Mouse (Mus musculus) limb, embryonic 10.5 days (tissue): ENCODE measurements around the gene Tnni3k. TPM values are rescaled to one million over a fixed set of nuclear protein-coding genes. Genes with fewer than 3 reads are reported as not detected.

Experiments
- DNase-seq: peaks from one replicate; pipeline ENCODE4 v3.0.0-alpha.2; 2017; ENCODE audit warnings: low spot score
- H3K27ac ChIP-seq: fragments of 300-500 bp; sonication (generic); 2 replicates; pipeline ENCODE4 v1.5.1; 2016; ENCODE audit warnings: mild to moderate bottlenecking
- H3K27me3 ChIP-seq: fragments of 300-500 bp; sonication (generic); 2 replicates; pipeline ENCODE4 v1.6.1; 2016; ENCODE audit warnings: low read depth, mild to moderate bottlenecking; ENCODE audit not compliant: poor library complexity, severe bottlenecking
- H3K36me3 ChIP-seq: fragments of 300-500 bp; sonication (generic); 2 replicates; pipeline ENCODE4 v1.6.1; 2016; ENCODE audit warnings: mild to moderate bottlenecking, moderate library complexity
- H3K4me1 ChIP-seq: fragments of 300-500 bp; sonication (generic); 2 replicates; pipeline ENCODE4 v1.6.1; 2016
- H3K4me3 ChIP-seq: fragments of 300-500 bp; sonication (generic); 2 replicates; pipeline ENCODE4 v1.5.1; 2016; ENCODE audit warnings: mild to moderate bottlenecking, moderate library complexity
- H3K9me3 ChIP-seq: fragments of 300-500 bp; sonication (generic); replicated peaks from 2 replicates; pipeline ENCODE4 v1.6.1; 2016; ENCODE audit warnings: mild to moderate bottlenecking
- WGBS: fragments of 180-500 bp; shearing (Covaris S2); methylation state at CpG from one replicate; pipeline ENCODE4 v1.1.7; 2016; 5-methylcytosine and 5-hydroxymethylcytosine counted together
- polyA plus RNA-seq: library from polyadenylated mRNA; unstranded; fragments of >200 nt; fragmentation: Nextera tagmentation; extraction: Ambion mirVana; gene quantifications from 2 replicates; pipeline ENCODE4 v1.2.1, GENCODE M21; 2016

Tnni3k gene
- polyA plus RNA-seq, 1 experiment from 2014 or later = not detected

GRCm38 (mm10) chr3:154815606-154816005 lies 239.6 kb downstream of the Tnni3k start:
- no peak for DNase-seq
- WGBS = 27% methylated on average over 2 of the region's 2 CpGs
- H3K27me3 ChIP-seq = peaks cover 16% of the 10 kb centered on the region; the same call in 1 of the 2 replicates

GRCm38 (mm10) chr3:154812893-154813292 lies 242.3 kb downstream of the Tnni3k start:
- no peaks in the 10 kb centered on the region for H3K9me3 ChIP-seq
- no peaks in the 10 kb centered on the region for H3K36me3 ChIP-seq
- peaks cover 16% of the 10 kb centered on the region; the same call in 1 of the 2 replicates for H3K27me3 ChIP-seq
- 44% methylated on average over 1 of the region's 1 CpGs for WGBS
- no peak overlapping the region for H3K4me3 ChIP-seq
- H3K27ac ChIP-seq = no peak overlapping the region
- DNase-seq = no peak
- H3K4me1 ChIP-seq = peaks cover 11% of the 10 kb centered on the region

More at GRCm38 (mm10) chr3:154815606-154816005, 239.6 kb downstream of the Tnni3k start:
- Histone ChIP-seq H3K9me3 (no peaks in the 10 kb centered on the region), H3K27ac (no peak overlapping the region), H3K4me3 (no peak overlapping the region), H3K4me1 (peaks cover 11% of the 10 kb centered on the region), H3K36me3 (no peaks in the 10 kb centered on the region)

DNA sequence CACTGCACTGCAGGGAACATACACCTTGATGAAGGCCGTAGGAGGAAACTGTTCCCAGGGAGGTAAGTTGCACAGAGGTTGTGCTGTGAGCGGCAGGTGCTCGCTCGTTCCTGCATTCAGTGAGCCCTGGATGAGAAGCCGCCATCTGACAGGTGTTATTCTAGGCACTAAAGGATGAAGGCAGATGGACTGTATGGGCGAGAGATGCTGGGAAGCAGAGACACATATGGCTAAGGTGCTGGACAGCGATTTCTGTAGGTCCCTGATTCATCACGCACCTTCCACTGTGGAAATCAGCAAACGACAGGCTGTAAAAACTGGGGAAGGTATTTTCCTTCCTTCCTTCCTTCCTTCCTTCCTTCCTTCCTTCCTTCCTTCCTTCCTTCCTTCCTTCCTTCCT lies 243.4 kb downstream of the Tnni3k start:
- Histone ChIP-seq H3K27ac (no peak overlapping the region), H3K36me3 (no peaks in the 10 kb centered on the region), H3K4me1 (peaks cover 11% of the 10 kb centered on the region), H3K9me3 (no peaks in the 10 kb centered on the region), H3K27me3 (peaks cover 10% of the 10 kb centered on the region; the same call in 1 of the 2 replicates), H3K4me3 (no peak overlapping the region)
- WGBS = 70% methylated on average over 9 of the region's 9 CpGs
- DNase-seq = no peak

DNA sequence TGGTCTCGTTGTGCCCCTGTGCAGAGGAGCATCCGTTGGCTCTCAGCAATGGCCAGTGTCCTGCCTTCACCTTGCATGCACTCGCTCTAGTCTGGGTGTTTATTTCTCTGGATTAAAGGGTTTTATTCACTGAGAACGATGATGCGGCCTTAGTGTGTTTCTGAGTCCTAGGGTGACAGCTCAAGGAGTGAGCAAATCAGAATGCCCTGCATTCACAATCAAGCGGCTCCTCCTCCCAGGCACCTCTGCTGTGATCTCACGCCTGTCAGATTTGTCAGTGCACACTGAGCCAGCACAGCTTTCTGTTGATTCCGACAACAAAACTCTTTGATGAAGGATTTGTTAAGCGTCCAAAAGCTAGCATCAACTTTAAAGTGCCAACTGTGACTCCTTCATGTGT lies 243.9 kb downstream of the Tnni3k start:
- Histone ChIP-seq H3K9me3 (no peaks in the 10 kb centered on the region), H3K36me3 (no peaks in the 10 kb centered on the region), H3K4me3 (no peak overlapping the region), H3K27me3 (peaks cover 8% of the 10 kb centered on the region; the same call in 1 of the 2 replicates), H3K27ac (no peak overlapping the region), H3K4me1 (peaks cover 16% of the 10 kb centered on the region)
- DNase-seq = no peak
- WGBS = 40% methylated on average over 9 of the region's 9 CpGs

DNA sequence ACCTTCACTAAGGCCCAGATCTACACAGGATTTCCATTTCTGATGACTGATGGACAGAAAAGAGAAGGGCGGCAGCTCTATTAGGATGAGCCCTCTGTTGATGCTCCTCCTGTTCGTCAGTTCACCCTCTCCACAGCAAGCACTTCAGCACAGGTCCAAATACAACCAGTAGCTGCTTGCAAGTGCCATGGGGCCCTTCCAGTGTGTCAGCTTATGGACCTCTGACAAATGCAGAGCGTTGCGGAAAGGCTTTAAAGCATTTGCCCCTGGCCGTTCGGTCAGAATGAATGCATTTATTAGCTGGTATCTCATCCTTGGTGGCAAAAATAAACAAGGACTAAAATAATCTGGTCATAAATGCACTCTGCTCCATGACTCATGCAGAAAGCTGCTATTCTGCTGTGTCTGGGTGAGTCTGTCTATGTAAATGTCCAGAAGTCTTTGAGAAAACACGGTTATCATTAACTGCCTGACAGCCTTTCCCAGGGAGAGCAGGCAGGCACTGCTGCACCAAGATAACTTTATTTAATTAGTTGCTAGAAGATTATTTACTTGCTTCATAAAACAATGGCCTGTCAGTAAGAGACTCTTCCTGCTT lies 244.8 kb downstream of the Tnni3k start:
- H3K36me3 ChIP-seq = no peaks in the 10 kb centered on the region
- no peaks in the 10 kb centered on the region for H3K9me3 ChIP-seq
- H3K27me3 ChIP-seq = peaks cover 8% of the 10 kb centered on the region; the same call in 1 of the 2 replicates
- H3K4me3 ChIP-seq = no peak overlapping the region
- WGBS = 79% methylated on average over 7 of the region's 7 CpGs
- H3K4me1 ChIP-seq = peaks cover 9% of the 10 kb centered on the region
- DNase-seq = no peak
- H3K27ac ChIP-seq = no peak overlapping the region

DNA sequence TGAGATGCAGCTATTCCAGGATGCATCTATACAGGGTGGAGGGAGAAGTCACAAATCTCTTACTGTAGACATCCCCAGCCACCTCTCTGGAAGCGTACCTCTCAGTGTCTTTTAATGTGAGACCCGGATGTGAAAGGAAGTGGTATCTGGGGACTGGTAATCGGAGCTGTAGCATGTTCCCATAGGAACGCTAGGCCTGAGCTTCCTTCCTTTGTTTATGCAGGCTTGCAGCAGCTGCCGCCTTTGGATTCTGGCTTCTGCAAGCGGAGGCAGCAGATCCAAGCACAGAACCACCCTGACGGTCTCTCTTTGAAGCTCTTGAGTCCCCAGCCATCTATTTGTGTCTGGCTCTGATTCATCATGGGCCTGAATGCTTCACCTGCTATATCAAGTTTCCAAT lies 248.6 kb downstream of the Tnni3k start:
- no peak overlapping the region for H3K4me3 ChIP-seq
- no peaks in the 10 kb centered on the region for H3K36me3 ChIP-seq
- 54% methylated on average over 7 of the region's 7 CpGs for WGBS
- H3K9me3 ChIP-seq = no peaks in the 10 kb centered on the region
- DNase-seq = no peak
- H3K4me1 ChIP-seq = peaks cover 5% of the 10 kb centered on the region; the same call in 1 of the 2 replicates
- H3K27ac ChIP-seq = no peak overlapping the region
- peaks cover 15% of the 10 kb centered on the region; the same call in 1 of the 2 replicates for H3K27me3 ChIP-seq

DNA sequence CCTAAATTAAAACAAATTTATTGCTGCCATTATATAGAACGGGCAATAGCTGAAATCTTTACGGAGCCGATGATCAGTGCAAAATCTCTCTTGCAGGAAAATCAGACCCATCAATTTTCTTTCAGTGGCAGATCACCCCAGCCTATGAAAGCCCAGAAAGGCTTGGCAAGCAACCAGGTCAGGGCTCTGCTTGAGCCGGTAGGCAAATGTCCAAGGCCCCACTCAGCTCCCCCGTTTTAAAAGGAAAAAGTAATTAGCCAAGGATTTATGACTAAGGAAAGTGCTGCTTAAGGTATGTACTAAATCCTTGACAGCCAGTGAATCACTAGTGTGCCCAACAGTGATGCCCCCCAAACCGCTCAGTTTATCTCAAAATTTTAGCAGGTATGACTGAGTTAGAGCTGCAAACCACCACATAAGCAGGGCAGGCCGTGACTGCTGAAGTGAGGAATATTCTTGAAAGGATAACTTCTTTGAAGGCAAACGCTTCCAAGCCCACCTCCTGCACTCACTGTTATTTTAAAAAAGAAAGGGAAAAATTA lies 254.2 kb downstream of the Tnni3k start:
- Histone ChIP-seq H3K9me3 (no peaks in the 10 kb centered on the region), H3K4me3 (no peak overlapping the region), H3K36me3 (no peaks in the 10 kb centered on the region), H3K27ac (no peak overlapping the region), H3K27me3 (0 out of 2 replicates have a peak, but pooled peaks cover 7% of the 10 kb centered on the region), H3K4me1 (peaks cover 14% of the 10 kb centered on the region)
- no peak for DNase-seq
- WGBS = 61% methylated on average over 8 of the region's 8 CpGs

- Histone ChIP-seq H3K27me3 (0 out of 2 replicates have a peak, but pooled peaks cover 7% of the 10 kb centered on the region), H3K36me3 (no peaks in the 10 kb centered on the region), H3K4me1 (peaks cover 14% of the 10 kb centered on the region), H3K9me3 (no peaks in the 10 kb centered on the region), H3K4me3 (no peak overlapping the region), H3K27ac (no peak overlapping the region)
- WGBS = 68% methylated on average over 8 of the region's 8 CpGs
- DNase-seq = no peak
Measured at GRCm38 (mm10) chr3:154800454-154800853, 254.8 kb downstream of the Tnni3k start.

DNA sequence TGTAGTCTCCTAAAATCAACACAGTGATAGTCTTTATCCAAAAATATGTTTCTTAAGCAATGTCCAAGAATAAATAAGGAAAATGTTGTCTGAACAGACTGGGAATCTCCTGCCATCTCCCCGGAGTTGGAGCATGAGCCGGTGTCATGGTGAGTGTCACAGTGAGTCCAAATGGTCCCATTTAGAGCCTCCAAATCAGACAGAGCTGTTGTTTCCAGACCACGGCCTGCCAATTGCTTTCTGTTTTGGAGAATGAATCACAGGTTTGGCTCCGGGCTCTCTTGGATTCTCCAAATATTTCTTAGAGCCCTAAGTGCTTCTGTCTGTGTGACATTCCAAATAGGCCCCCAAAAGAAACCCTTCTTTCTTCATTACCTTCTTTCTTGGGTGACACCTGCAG lies 256.4 kb downstream of the Tnni3k start:
- 91% methylated on average over 4 of the region's 4 CpGs for WGBS
- H3K27ac ChIP-seq = no peak overlapping the region
- no peaks in the 10 kb centered on the region for H3K9me3 ChIP-seq
- DNase-seq = no peak
- peaks cover 14% of the 10 kb centered on the region for H3K4me1 ChIP-seq
- no peaks in the 10 kb centered on the region for H3K36me3 ChIP-seq
- 0 out of 2 replicates have a peak, but pooled peaks cover 7% of the 10 kb centered on the region for H3K27me3 ChIP-seq
- no peak overlapping the region for H3K4me3 ChIP-seq

DNA sequence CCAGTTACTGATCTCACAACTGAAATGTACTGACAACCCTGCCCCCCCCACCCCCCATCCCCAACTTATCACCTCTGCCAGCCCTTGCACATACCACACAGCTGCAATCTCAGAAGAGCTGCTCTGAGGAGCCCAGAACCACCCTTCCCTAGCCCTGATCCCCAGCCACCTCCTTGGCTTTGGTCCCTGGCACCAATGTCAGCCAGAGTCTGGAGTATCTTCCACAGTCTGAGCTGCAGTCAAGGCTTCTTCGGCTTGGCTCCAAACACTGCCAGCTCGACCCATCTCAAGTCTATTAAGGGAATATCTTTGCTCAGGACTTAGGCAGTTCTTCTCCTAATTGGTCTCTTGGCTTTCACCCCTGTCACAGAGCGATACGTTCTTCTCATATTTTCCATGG lies 261.6 kb downstream of the Tnni3k start:
- H3K27me3 ChIP-seq = no peaks in the 10 kb centered on the region
- WGBS = 90% methylated on average over 4 of the region's 4 CpGs
- no peak for DNase-seq

DNA sequence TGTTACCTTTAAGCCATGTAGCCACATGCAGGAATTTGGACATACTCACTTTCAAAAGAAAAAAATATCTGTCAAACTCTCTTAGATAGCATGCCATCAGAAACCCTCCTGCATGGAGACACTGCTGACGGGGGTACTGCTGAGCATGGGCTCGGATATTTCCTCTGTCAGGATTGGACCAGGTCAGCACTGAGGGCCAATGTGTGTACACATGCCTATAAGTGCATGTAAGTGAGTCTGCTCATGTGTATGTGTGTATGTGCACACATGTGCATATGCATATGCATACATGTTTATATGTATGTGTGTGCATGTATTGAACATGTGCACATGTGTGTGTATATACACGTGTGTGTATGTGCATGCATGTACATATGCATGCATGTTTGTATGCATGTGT lies 267.6 kb downstream of the Tnni3k start:
- Histone ChIP-seq H3K27me3 (0 out of 2 replicates have a peak, but pooled peaks cover 3% of the 10 kb centered on the region), H3K4me1 (no peaks in the 10 kb centered on the region), H3K4me3 (no peak overlapping the region), H3K9me3 (no peaks in the 10 kb centered on the region), H3K36me3 (no peaks in the 10 kb centered on the region), H3K27ac (no peak overlapping the region)
- no peak for DNase-seq
- WGBS = 82% methylated on average over 3 of the region's 3 CpGs

More for the DNA sequence above, 261.6 kb downstream of the Tnni3k start:
- Histone ChIP-seq H3K4me3 (no peak overlapping the region), H3K27ac (no peak overlapping the region), H3K9me3 (no peaks in the 10 kb centered on the region), H3K36me3 (no peaks in the 10 kb centered on the region), H3K4me1 (no peaks in the 10 kb centered on the region)

- Histone ChIP-seq H3K9me3 (no peaks in the 10 kb centered on the region), H3K27me3 (0 out of 2 replicates have a peak, but pooled peaks cover 3% of the 10 kb centered on the region), H3K36me3 (no peaks in the 10 kb centered on the region), H3K4me1 (no peaks in the 10 kb centered on the region), H3K27ac (no peak overlapping the region), H3K4me3 (no peak overlapping the region)
- WGBS = 94% methylated on average over 9 of the region's 9 CpGs
- DNase-seq = no peak
Measured at GRCm38 (mm10) chr3:154786354-154786753, 268.9 kb downstream of the Tnni3k start.

- WGBS = 67% methylated on average over 6 of the region's 6 CpGs
- H3K27me3 ChIP-seq = peaks cover 16% of the 10 kb centered on the region; the same call in 1 of the 2 replicates
- H3K27ac ChIP-seq = no peak overlapping the region
- peaks cover 18% of the 10 kb centered on the region for H3K4me1 ChIP-seq
- H3K36me3 ChIP-seq = no peaks in the 10 kb centered on the region
- H3K9me3 ChIP-seq = no peaks in the 10 kb centered on the region
- no peak overlapping the region for H3K4me3 ChIP-seq
- DNase-seq = no peak
Measured at GRCm38 (mm10) chr3:154778836-154779595, 276.2 kb downstream of the Tnni3k start.
